Mouse (Mus musculus) cerebellum, postnatal 36 days (tissue): ENCODE measurements around the gene Atad5.
A peak's percentile ranks its signal among the peaks of the same experiment; 100 is the strongest.
"Not testable (repeated sequence)": the region's sequence is repeated elsewhere in the genome, so short reads cannot be mapped to it uniquely, and the experiment has no call there.

ENCODE experiments used
- DNase-seq, 2 experiments: peaks; one replicate each; pipeline ENCODE4 v3.0.0; 2021 to 2022; ENCODE audit warnings: mixed read lengths in 2 of 2

Gene Atad5

GRCm38 (mm10) chr11:80081786-80082319 is 7.3 kb upstream of the Atad5 start:
- no peak for DNase-seq

GRCm38 (mm10) chr11:80085356-80086055 is 3.7 kb upstream of the Atad5 start:
- no peak for DNase-seq

DNA sequence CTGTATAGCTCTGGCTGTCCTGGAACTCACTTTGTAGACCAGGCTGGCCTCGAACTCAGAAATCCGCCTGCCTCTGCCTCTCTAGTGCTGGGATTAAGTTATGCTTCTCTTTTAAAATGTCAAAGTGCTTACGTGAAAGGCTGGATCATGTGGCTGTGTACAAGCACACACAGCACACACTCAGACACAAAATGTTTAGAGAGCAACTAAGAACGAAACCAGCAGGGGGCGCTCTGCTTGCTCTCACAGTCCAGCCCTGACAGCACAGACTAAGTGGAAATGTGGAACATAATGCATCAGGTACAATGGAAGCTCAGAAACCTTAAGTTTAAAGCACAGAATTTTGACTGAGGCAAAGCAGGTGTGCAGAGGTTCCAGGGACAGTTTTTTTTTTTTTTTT is 2.4 kb upstream of the Atad5 start:
- DNase-seq: peak; percentile 84 to 89

DNA sequence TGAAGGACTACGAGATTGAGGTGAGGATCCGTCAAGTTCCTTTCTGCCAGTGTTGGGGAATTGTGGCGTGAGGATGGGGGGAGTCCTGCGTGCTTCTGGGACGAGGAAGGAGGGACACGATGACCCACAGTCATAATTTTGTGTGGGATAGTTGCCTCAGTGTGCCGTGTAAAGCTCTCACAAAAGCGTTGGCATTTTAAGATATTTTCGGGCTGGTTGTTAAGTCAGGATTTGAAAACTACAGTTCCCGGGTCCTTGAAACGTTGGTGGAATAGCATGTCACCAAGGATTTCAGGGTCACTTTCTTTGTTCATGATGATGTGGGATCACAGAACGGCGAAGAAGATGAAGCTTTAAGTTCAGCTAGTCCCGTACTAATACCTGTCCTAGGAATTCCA is 616 bp downstream of the Atad5 start:
- DNase-seq: no peak

DNA sequence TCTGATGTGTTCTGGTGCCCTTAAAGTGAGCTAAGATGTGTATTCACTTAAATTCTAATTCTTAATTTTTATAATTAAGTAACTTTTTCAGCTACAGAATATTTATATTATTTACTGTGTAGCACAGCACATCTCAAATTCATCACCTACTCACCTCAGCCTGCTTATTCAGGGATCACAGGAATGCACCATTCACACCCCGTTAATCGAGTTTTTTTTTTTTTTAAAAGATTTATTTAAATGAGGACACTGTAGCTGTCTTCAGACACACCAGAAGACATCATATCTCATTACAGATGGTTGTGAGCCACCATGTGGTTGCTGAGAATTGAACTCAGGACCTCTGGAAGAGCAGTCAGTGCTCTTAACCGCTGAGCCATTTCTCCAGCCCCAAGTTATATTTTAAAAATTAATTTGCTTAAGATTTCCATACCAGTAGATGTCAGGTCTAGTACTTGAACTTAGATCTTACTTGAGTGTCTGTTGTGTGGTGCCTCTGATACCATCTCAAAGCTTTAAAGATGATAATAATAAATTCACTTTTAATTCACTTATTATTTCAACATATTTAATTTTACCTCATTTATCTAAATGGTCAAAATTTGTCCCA is 1.5 kb downstream of the Atad5 start:
- DNase-seq: no peak

DNA sequence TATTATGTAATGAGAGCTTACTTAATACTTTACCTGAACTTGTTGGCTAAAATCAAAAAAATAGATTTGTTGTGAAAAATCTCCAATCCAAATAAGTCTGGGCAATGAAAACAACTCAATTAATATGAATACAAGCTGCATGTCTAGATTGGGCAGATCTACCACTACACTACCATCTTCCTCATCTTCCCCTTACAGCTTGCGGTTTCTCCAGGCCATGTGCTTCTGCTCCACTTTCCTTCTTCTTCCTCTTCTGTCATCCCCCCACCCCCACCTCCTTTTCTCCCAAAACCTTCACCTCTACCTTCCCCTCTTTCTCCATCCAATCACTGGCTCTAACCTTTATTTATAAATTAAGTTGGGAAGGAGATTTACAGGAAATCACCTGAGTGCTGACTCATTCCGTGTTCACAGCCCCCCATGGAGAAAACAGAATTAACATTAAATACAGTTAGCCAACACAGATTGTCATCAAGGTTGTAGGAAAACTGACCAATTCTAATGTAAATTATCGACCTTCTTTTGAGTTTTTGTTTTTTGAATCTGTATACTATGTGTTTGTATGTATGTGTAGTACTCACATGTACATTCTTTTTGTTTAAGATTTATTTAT is 9.3 kb downstream of the Atad5 start:
- no peak for DNase-seq

- DNase-seq: no peak
Measured at GRCm38 (mm10) chr11:80101298-80101697, 12.1 kb downstream of the Atad5 start.

- DNase-seq: no peak
Measured at GRCm38 (mm10) chr11:80104407-80104806, 15.2 kb downstream of the Atad5 start.

- DNase-seq: no peak
Measured at GRCm38 (mm10) chr11:80116411-80116810, 27.2 kb downstream of the Atad5 start.

DNA sequence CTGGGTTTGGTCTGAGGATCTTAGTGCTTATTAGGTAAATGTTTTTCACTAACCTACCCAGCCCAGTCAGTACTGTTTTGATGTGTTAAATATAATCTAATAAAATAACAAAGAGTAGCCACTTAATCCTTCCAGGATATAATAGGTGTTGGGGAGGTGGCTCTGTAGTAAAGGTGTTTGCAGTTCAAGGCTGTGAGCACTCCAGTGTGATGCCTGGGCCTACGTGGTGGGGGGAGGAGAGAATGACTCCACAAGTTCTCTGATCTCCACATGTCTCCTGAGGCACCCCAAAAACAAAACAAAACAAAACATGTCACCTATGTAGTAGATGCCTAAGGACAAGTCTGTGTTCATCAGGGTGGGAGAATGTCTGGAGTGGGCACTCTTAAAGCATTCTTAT is 42.9 kb downstream of the Atad5 start:
- no peak for DNase-seq

DNA sequence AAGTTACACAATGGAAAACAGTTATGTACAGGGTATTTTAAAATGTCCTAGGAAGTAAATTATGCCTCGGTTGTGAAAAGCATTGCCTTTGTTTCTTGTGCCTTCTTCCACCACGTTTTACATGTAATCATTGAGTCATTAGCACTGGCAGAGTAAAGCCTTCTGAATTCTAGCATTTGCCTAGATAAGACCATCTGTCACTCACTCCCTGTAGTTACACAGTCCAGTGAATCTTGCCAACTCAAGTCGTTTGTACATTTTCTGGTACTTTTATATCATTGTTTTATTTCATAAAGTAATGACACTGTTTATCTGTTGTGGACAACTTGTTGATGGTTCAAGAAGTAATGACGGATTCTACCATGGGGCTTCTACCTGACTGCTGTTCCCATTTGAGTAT is 45.5 kb downstream of the Atad5 start:
- DNase-seq: no peak

- DNase-seq: no peak
Measured at GRCm38 (mm10) chr11:80135954-80136683, 46.9 kb downstream of the Atad5 start.

- no peak for DNase-seq
Measured at GRCm38 (mm10) chr11:80136786-80137185, 47.6 kb downstream of the Atad5 start.

GRCm38 (mm10) chr11:80137773-80138172 is 48.6 kb downstream of the Atad5 start:
- no peak for DNase-seq

DNA sequence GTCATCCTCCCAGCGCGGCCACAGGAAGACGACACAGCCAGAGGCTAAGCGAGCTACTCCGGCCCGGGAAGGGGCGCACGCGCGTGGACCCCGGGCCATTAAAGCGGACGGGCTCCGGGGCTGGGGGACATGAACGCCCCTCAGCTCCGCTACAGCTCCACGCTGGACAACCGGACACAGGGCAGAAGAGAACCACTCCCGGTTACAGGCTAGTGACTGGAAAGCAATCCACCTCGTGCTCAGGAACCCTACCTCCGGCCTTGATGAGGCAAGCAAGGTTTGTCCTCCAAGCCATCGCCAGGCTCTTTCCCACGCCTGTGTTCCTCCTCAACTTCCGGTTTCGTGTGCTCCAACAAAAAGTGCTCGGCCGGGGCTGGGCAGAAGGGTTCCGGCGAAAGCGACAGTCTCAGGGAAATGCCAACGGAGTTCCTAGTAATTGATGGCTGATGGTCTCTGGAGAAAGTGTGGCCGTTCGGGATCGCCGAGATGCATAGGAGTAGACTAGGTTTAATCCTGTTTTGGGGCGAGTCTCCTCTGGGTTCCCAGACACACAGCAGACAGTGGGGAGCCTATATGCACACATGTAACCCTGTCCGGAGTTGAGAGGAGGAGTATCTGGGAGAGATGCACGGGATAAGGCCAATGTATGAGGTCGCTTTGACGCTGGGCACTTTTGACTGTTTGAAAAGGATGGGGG is 52.8 kb downstream of the Atad5 start, which contains the start of gene Tefm:
Tefm (minus strand) TSS at position 351 of the 697 bp plus-strand sequence.
- DNase-seq: peak; percentile 86 to 91

- no peak for DNase-seq
Measured at GRCm38 (mm10) chr11:80142872-80143271, 53.7 kb downstream of the Atad5 start.

GRCm38 (mm10) chr11:80145787-80146275 is 56.6 kb downstream of the Atad5 start:
- no peak for DNase-seq

DNA sequence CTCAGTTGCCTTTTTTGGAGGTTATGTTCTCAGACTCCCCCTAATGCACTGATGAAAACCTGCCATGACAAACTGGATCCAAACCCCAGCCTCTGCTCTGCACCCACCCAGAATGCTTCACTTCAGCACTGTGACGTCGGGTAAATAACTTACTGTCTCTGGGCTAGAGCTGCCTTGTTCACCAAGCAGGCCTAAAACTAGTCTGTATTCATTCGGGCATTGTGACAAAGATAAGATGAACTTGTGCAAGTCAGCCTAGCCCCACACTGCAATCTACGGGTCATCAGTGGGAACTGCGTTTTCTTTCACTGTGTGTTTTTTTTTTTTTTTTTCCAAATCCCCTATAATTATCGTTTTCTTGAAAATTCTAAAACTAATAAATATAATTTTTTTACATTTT is 58.5 kb downstream of the Atad5 start:
- DNase-seq: no peak

DNA sequence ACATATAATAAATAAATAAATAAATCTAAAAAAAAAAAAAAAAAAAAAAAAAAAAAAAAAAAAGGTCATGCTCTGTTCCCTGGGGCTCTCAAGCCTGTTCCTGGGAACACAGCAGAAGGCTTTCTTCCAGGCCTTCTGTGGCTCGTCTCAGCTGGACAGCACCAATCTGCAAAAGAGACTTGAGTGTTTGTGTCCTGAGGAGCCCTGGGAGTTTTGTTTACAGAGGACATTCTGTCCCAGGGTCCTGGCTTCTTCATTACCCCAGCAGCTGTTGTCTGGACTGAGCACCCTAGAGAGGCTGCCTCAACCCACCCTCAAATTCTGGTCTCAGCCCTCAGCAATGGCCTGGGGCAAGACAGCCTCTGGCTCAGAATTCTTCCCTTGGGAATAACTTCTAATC is 59.1 kb downstream of the Atad5 start:
- no peak for DNase-seq

DNA sequence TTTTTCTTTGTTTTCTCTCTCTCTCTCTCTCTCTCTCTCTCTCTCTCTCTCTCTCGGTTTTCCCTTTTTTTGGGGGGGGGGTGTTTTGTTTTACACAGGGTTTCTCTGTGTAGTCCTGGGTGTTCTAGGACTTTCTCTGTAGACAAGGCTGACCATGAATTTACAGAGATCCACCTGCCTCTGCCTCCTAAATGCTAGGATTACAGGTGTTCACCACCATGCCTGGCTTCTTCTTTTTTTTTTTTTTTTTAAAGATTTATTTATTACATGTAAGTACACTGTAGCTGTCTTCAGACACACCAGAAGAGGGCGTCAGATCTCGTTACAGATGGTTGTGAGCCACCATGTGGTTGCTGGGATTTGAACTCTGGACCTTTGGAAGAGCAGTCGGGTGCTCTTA is 59.8 kb downstream of the Atad5 start:
- not testable (repeated sequence) for DNase-seq

- no peak for DNase-seq
Measured at GRCm38 (mm10) chr11:80149412-80150023, 60.3 kb downstream of the Atad5 start.

DNA sequence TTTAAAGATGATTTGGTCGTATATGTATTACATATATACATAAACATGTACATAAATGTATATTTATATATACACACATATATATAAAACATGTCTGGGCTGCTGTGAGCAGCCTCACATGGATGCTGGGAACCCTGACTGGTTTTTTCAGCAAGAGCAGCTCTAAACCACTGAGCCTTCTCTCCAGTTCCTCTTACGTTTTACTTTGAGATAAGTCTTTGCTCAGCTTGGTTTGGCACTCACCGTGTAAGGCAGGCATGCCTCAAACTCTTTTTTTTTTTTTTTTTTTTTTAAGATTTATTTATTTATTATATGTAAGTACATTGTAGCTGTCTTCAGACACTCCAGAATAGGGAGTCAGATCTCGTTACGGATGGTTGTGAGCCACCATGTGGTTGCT is 61.4 kb downstream of the Atad5 start:
- no peak for DNase-seq
